Mouse (Mus musculus): ENCODE data around the gene Myh15.
A peak's percentile ranks its signal among the peaks of the same experiment; 100 is the strongest.

Gene Myh15

DNA sequence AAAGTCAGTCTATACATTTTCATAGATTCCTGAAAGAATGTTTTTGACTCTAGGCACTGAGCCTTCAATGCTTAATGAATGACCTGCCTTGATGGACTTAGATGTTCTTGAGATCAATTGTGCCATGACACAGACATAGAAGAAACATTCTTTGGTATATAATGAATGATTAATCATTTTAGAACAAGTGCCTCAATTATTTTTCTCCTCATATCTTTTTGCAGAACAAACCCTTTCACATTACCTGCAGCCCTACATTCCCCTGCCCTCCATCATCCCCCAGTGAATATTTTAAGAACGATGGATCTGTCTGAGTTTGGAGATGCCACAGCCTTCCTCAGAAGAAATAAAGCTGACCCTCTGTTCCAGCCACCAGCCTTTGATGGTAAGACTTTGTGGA lies at the start of gene Myh15:
Gene Myh15 (plus strand): TSS at position 301 of the 400 bp plus-strand sequence.
- ATAC-seq (ENCODE audit: insufficient number of reproducible peaks, low FRiP score, low TSS enrichment): no peak

DNA sequence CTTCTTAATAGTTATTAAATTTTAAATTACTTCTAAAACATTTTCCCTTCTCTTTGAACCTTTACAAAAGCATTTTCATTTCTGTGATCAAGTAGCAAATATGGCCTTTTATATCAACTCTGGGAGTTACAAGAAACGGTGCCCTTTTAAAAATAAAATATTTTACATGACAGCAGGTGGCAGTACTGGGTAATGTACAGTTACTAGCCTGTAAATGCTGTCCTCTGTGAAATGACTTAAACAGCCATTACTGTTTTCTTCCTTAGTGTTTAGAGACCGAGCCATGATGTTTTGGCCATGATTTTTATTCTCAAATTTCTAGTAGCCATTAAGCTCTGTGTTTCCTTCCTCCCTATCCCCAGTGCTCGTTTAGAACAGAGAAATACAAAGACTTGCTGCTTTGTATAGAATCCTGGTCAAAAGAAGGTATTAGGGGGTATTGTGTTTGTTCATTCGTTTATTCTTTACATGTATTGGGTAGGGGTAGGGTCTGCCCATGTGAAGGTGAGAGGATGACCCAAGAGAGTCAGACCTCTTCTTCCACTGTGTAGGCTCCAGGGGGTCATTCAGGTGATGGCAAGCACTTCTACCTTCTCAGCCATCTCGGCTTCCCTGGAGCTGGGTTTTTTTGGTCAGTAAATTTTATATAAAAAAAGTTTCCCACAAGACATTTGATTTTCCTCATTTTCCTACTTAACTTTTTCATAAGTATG lies 40.5 kb upstream of the Myh15 start:
- ATAC-seq (ENCODE audit: insufficient number of reproducible peaks, low FRiP score, low TSS enrichment): no peak

DNA sequence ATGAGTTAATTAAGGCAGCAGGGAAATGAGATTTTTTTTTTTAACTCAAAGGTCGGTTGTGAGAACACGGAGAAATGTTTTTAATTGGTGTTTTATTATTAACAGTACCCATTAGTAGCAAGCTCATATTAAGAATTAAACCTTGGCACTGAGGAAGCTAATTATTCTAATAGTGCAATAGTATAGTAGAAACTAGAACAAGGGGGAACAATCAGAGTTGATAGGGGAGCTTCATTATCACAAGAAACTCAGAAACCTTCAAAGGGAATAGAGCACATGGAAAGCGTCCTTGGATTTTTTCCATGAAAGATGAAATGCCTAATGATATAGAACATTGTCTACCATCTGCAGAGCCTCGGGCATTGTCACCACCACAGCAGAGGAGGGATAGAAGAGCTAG lies 21.4 kb upstream of the Myh15 start:
- no peak for ATAC-seq (ENCODE audit: insufficient number of reproducible peaks, low FRiP score, low TSS enrichment)

DNA sequence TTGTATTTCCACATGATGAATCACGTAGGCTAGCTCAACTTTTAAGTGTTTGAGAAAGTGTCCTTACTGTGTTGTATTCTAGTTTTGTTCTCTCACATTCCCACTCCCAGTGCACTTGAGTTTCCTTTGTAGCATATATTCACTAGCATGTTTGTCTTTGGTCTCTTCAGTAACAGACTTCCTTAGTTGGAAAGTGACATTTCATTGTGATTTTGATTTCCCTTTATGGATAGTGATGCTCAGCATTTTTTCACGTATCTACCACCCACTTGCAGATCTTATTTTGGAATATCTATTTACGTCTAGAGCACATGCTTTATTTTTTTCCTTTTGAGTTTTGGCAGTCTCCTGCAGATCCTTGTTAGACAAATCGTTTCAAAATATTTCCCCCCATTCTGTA lies 19.5 kb upstream of the Myh15 start:
- no peak for ATAC-seq (ENCODE audit: insufficient number of reproducible peaks, low FRiP score, low TSS enrichment)

DNA sequence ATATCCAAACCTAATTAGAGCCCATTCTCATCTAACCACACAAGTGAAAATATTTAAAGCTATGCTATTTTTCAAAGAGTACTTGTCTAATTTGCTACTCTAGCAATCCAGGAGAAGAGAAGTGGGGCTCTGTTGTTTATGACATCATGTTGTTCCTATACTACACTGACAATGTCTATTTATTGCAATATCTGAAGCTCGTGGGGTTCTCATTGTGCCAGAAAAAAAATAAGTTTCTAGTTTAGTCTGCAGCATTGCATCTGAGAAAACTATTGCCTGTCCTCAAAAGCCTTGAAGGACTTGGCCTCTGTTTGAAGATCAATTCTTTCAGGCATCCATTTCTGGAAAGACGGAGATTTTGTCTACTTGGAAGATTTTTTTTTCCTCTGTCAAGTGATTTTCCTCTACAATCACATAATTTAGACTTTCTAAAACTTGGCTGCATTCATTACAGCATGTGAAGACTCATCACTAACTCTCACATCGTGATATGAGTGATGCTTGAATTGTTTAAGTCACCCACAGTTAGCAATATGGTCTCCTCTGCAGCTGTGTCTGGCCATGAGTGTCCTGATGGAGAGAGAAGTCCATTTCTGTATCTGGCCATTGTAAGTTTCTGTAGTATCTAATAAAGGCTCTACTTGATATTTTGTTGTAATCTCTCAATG lies 16.6 kb upstream of the Myh15 start:
- no peak for ATAC-seq (ENCODE audit: insufficient number of reproducible peaks, low FRiP score, low TSS enrichment)

DNA sequence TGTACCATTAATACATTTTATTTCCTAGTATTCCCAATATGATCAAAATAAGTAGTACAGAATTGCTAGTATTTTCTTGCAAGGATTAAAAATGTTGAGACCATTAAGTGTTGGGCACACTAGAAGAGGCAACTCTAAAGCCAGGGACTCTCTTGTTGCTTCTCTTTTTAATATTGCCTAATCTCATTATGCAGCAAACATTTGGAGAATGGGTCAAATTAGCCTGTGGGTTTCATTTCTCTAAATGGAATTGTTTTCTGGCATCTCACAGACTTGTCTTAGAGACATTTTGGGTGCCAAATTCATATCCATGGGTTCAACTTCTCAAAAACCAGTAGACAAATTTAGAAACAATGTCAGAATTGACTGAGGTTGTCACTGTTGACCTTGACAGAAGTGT lies 8.1 kb upstream of the Myh15 start:
- no peak for ATAC-seq (ENCODE audit: insufficient number of reproducible peaks, low FRiP score, low TSS enrichment)

DNA sequence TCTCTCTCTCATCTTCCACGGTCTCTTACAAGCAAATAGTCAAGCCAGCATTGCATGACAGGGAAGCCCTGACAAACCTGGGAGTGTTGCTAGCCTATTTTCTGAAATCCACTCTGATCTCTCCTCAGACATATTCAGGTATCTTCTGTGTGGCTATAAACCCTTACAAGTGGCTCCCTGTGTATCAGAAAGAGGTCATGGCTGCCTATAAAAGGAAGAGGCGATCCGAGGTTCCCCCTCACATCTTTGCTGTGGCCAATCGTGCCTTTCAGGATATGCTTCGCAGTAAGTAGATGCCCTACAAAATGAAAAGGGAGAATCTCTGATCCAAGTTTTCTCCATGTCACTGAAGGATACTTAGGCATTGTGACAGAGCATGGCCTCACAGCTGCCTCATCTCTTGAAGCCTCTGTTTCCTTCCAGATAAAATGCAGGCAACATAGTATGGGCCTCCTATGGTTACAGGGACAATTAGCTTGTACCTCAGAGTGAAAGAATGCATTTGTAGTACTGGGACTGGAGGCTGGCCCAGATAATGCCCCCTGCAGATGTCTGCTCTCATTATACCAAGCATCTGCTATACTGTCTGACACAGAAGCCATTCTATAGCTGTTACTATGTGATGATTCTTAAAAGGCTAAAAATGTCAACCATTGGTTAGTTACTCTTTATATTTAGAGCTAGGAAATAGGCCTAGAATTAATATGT lies 12.1 kb downstream of the Myh15 start:
- peak; percentile 20; the same call in 1 of the 2 replicates for ATAC-seq (ENCODE audit: insufficient number of reproducible peaks, low FRiP score, low TSS enrichment)

DNA sequence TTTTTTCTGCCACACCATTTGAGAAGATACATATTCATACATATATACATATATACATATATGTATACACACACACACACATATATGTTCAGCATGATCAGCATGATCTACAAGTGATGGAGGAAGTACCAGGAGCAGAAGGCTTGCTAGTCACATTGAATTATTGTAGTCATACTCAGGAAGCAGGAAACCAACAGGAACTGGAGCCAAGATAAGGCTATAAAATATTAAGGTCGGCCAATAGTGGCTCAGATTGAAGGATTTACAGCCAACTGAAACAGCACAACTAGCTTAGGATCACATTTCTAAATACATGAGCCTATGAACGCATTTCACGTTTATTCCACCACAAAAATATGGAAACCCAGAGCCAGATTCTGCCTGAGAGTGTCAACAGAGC lies 14.0 kb downstream of the Myh15 start:
- no peak for ATAC-seq (ENCODE audit: insufficient number of reproducible peaks, low FRiP score, low TSS enrichment)

DNA sequence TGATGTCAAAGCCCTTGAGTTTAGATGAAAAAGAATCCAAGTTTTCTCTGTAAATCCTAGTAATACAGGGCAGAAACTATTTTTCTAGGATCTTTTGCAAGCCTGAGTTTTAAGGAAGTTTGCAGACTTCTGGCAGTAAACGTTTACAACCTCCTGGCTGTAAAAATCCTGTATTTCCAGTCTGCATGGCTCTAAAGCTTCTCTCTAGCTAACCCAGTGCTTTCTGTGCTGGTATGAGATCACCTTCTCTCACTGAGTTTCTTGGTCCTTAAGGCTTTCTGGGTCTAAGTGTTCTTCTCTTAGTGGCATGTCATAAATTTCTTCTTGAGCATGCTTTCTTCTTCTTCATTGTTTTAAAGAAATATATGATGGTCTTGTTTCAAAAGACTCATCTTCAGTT lies 70.7 kb downstream of the Myh15 start:
- no peak for ATAC-seq (ENCODE audit: insufficient number of reproducible peaks, low FRiP score, low TSS enrichment)

DNA sequence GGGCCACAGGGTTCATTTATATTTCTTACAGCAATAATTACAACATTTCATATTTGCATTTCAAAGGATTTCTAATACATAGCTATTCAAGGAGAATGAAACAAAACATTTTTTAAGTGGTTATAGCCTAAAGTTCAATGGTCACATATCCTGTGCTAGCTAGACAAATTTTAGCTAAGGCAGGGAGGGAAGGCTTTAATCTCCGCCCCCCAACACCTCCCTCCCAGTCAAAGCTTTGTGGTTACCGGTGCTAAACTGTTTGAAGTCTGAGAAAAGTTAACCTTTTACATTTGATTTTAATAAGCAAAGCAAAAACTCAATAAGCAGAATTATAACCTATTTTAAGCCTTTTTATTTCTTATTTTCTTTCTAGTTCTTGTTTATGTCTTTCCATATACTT lies 98.9 kb downstream of the Myh15 start:
- ATAC-seq (ENCODE audit: insufficient number of reproducible peaks, low FRiP score, low TSS enrichment): no peak

DNA sequence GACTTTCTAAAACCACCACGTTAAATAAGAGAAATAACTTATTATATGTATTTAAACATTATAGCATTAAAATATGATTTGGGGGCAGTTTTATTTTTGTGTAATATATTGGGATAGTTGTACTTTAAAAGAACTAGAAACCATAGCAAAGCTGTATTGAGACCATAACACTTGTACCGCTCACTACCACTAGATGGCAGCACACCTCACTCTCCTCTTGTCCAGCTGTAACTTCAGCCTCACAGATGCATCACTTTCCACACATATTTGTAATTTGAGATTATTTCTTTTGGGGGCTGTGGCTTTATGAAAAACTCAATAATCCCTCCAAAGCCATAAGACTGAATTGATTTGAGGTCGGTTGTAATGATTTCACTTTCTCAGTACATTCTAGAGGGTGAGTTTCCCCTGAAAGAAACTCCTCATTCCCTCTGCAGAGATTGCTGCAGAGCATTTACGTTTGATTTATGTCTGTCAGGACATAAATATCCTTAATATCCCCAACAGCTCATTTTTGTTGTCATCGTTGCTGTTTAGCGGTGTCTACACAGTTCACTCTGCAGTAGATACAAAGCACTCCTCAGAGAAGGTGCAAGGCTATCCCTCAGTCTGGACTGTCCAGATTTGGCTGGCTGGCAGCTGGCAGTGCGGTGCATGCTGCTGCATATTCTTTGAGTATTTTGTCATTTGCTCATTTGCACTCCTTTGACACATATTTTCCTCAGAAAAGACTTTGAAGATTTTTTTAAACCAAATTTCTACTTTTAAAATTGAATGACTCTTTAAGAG lies 107.3 kb downstream of the Myh15 start:
- ATAC-seq (ENCODE audit: insufficient number of reproducible peaks, low FRiP score, low TSS enrichment): peak; percentile 55; the same call in 1 of the 2 replicates

DNA sequence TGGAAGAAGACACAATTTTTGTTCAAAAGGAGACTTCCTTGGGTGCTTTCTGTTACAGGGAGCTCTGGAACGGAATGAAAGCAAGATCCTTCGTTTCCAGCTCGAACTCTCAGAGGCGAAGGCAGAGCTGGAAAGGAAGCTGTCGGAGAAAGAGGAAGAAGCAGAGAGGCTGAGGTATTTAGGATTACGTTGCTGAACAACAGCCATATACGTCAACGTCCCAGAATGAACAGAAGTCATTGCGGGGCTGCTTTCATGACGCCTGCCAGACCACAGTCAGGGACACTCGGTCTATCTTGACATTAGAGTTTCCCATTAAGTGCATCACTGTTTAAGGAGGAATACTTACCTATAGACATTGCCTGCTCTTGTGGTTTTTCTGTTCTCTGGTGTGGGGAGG lies 108.4 kb downstream of the Myh15 start:
- ATAC-seq (ENCODE audit: insufficient number of reproducible peaks, low FRiP score, low TSS enrichment): no peak

DNA sequence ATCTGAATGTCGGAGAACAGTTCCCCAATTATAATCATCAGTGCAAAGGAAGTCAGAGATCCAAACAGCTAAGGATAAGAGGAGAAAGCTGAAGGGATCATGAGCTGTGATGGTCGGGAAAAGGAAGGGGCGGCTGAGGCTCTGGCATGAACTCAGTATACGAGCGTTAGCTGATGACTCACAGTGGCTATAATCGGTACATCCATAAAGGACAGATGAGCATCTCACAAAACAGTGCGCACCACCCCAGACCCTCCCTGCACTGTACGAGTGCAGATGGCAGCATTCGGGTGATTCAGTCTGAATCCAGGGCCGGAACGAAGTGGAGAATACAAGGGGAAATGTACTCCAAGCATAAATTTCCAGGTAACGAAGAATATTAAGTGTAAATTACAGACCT lies 110.0 kb downstream of the Myh15 start:
- ATAC-seq (ENCODE audit: insufficient number of reproducible peaks, low FRiP score, low TSS enrichment): no peak

DNA sequence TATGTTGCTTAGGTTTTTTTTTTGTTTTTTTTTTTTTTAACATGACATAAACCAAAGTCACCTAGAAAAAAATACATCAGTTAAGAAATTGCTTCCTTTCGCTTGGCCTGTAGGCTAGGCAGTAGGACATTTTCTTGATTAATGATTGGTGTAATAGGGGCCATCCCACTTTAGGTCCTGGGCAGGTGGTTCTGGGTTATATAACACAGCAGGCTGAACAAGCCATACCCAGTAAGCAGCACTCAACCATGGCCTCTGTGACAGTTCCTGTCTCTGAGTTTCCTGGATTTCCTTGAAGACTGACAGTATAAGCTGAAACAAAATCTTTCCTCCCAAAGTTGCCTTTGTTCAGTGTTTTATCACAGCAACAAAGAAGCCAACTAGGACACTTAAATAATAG lies 117.8 kb downstream of the Myh15 start:
- ATAC-seq (ENCODE audit: insufficient number of reproducible peaks, low FRiP score, low TSS enrichment): no peak

DNA sequence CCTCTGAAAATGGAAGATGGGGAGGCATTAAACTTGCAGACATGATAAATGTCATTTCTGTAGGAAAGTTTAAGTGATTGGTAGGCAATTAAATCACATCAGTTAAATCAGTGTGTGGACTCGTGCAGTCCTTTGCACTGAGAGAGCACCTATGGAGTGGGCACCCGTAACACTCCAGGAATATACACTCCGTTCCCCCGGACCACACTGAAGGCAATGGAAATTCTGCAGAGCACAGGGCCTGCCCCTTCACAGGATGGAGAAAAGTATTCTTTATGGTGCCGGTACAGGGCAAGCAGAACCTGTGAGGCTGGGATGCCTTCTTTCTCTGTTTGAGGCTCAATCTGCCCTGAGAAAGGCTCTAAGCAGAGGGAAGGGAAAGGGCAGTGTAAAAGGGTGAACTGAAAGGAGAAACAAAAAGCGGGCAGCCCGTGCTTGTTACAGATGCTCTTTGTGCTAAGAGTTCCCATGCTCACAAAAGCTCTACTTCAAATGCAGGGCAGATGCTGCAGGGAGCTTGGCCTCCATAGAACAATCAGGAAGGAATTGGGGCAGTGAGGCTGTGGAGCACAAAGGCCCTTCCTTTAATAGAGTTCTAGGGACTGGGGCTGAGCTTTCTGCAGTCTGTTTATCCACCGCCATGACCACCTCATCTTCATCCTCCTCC lies 118.6 kb downstream of the Myh15 start:
- ATAC-seq (ENCODE audit: insufficient number of reproducible peaks, low FRiP score, low TSS enrichment): peak; percentile 31; the same call in 1 of the 2 replicates

DNA sequence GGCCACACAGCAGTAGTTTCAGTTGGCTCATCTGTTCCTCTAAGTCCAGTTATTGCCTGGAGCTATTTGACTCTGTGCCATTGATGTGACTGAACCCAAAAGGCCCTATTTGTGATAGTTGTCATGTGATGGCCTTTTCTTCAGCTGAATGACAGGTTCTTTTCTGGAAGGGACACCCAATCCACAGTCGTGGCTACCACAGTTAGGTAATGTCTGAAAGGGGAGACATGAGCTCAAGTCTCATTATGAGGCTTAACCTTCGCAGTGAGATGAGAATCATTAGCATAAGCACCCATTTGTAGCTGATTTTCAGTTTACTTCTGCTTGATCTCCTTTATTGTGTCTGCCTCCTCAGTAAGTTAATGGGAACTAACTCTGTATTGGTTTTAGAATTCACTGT lies 136.2 kb downstream of the Myh15 start:
- ATAC-seq (ENCODE audit: insufficient number of reproducible peaks, low FRiP score, low TSS enrichment): no peak

DNA sequence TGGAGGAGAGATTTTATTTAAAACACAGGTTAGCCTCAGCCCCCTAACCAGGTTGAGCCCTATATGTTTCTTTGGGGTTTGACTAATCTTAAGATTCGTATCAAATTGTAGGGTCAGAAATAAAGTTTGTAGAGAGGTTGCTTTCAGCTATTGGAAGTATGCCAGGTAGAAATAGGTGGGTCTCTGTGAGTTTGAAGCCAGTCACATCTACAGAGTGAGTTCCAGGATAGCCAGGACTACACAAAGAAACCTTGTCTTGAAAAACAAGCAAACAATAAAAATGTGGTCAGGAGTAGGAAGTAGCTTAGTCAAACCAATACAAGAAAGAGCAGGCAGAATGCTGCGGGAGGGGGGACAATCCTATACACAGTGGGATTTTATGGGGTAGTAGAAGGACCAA lies 136.7 kb downstream of the Myh15 start:
- no peak for ATAC-seq (ENCODE audit: insufficient number of reproducible peaks, low FRiP score, low TSS enrichment)

DNA sequence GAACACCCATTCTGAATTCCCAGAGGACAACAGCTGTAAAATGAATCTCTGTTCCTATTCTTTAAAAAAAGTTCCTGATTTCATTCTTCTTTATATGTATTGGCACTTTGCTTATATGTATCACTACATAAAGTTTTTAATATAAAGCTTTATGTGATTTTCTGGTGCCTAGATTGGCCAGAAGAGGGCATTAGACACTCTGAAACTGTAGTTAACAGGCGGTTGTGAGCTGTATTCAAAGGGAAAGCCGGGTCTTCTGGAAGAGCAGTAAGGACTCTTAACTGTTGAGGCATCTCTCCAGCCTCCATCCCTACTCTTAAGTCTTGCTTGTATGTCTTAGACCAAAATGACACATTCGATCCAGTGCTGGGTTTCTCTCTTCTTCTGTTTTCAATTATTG lies 139.0 kb downstream of the Myh15 start:
- ATAC-seq (ENCODE audit: insufficient number of reproducible peaks, low FRiP score, low TSS enrichment): no peak

DNA sequence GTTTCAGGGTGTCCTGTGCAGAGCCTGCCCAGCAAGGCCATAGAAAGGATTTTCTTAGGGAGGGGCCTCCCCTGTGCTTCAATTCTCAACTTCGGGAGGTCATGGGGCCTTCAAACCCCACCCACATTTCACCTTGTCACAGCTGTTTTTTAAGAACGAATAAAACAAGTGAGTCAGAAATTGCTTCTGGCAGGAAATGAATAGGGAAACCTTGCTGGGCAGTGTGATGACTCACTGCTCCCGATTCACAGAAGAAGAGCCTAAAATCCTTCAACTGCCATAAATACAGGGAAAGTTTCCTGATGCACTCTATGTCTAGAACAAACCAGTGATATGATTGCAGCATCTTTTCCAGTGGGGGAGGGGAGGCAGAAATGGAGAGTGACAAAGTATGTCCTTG lies 140.7 kb downstream of the Myh15 start:
- no peak for ATAC-seq (ENCODE audit: insufficient number of reproducible peaks, low FRiP score, low TSS enrichment)

DNA sequence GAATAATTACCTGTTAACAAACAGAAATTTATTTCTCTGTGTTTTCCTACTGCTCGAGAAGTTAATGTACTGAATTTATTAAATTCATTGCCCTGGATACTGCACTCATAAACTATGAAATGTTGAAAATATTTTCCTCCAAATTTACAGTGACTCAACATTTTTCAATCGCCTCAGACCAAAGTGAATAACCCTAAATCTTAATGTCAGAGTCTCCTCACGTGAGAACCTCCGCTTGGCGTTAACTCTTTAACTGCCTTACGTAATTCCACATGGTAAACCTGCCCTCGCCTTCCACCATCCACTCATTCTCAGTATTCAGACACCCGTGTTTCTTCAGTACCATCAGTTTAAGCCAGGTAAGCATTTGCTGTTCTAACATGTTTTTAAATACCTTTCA lies 166.4 kb downstream of the Myh15 start:
- ATAC-seq (ENCODE audit: insufficient number of reproducible peaks, low FRiP score, low TSS enrichment): no peak

Measured in cerebellum, adult (tissue).